In genomic region chr13:94058642-94059222, GRCm38 (mm10) we compare ENCODE assay signal across 7 mouse cellular contexts. TPM values are rescaled to one million over a fixed set of nuclear protein-coding genes. Genes with fewer than 3 reads are reported as not detected.
DNase-seq lines count a peak whose midpoint lies in the region; ATAC-seq lines count a peak whose summit lies in the region.

No protein-coding gene starts in this region.

- H3K4me3 ChIP-seq in megakaryocyte, embryonic 14.5 days (replicated peaks) = peak overlapping the region; percentile 92
- peak overlapping the region; percentile 89 for H3K4me3 ChIP-seq in forebrain, embryonic 15.5 days
- H3K4me3 ChIP-seq in liver, embryonic 13.5 days (replicated peaks) = peak overlapping the region; percentile 62

- no peaks in the 10 kb centered on the region for H3K36me3 ChIP-seq in megakaryocyte, embryonic 14.5 days (replicated peaks; ENCODE audit: low read length)
- H3K36me3 ChIP-seq in forebrain, embryonic 15.5 days = no peaks in the 10 kb centered on the region
- no peaks in the 10 kb centered on the region for H3K36me3 ChIP-seq in liver, embryonic 13.5 days

- no peak for DNase-seq in liver, embryonic 13.5 days
- DNase-seq in cerebellum, adult 9-11 months = no peak

- H3K9me3 ChIP-seq in megakaryocyte, embryonic 14.5 days = peaks cover 4% of the 10 kb centered on the region; the same call in 1 of the 2 replicates
- no peaks in the 10 kb centered on the region for H3K9me3 ChIP-seq in forebrain, embryonic 15.5 days
- no peaks in the 10 kb centered on the region for H3K9me3 ChIP-seq in liver, embryonic 13.5 days (replicated peaks)

- H3K4me2 ChIP-seq in forebrain, embryonic 15.5 days (replicated peaks) = peak overlapping the region; percentile 100
- peak overlapping the region; percentile 72 for H3K4me2 ChIP-seq in liver, embryonic 13.5 days

- peaks cover 84% of the 10 kb centered on the region for H3K27me3 ChIP-seq in megakaryocyte, embryonic 14.5 days (replicated peaks)
- H3K27me3 ChIP-seq in forebrain, embryonic 15.5 days = no peaks in the 10 kb centered on the region
- peaks cover 64% of the 10 kb centered on the region for H3K27me3 ChIP-seq in liver, embryonic 13.5 days

- H3K27ac ChIP-seq in forebrain, embryonic 15.5 days (replicated peaks) = no peak overlapping the region
- no peak overlapping the region for H3K27ac ChIP-seq in liver, embryonic 13.5 days

- WGBS in forebrain, embryonic 15.5 days = 41% methylated on average over 6 of the region's 6 CpGs
- 47% methylated on average over 6 of the region's 6 CpGs for WGBS in liver, embryonic 13.5 days (ENCODE audit: insufficient replicate concordance)

- no peak overlapping the region for H3K9ac ChIP-seq in forebrain, embryonic 15.5 days (replicated peaks)
- H3K9ac ChIP-seq in liver, embryonic 13.5 days = no peak overlapping the region

- peaks cover 23% of the 10 kb centered on the region for H3K4me1 ChIP-seq in megakaryocyte, embryonic 14.5 days
- H3K4me1 ChIP-seq in forebrain, embryonic 15.5 days = peaks cover 29% of the 10 kb centered on the region
- H3K4me1 ChIP-seq in liver, embryonic 13.5 days (replicated peaks) = peaks cover 25% of the 10 kb centered on the region

- ATAC-seq in megakaryocyte, adult 5-6 weeks (ENCODE audit: poor library complexity, severe bottlenecking) = no peak
- no peak for ATAC-seq in forebrain, embryonic 15.5 days (replicated peaks)
- no peak for ATAC-seq in liver, embryonic 13.5 days (ENCODE audit: low read depth)
- no peak for ATAC-seq in megakaryocyte progenitor cell, adult 5-6 weeks (replicated peaks; ENCODE audit: poor library complexity)
- no peak for ATAC-seq in megakaryocyte-erythroid progenitor cell, adult 5-6 weeks (replicated peaks; ENCODE audit: low FRiP score, low TSS enrichment, poor library complexity, severe bottlenecking)

RNA-seq across cellular contexts. Expression of gene Lhfpl2, which starts 1.1 kb away (rescaled TPM):
- 0.47 TPM in 1 of 2 replicates, not detected in the other for polyA plus RNA-seq in megakaryocyte, embryonic 14.5 days (2012; ENCODE audit: insufficient read depth, low replicate concordance)
- total RNA-seq in megakaryocyte, adult 5-6 weeks (2015) = 2.4 and 2.7 TPM in 2 replicates
- 2.9 and 3.9 TPM in 2 replicates for total RNA-seq in megakaryocyte, adult 5-6 weeks (2017)
- polyA plus RNA-seq in forebrain, embryonic 15.5 days (2015; fragmentation: Nextera tagmentation; extraction: Ambion mirVana) = 14.7 and 15.5 TPM in 2 replicates
- 4.8 and 6.0 TPM in 2 replicates for polyA plus RNA-seq in liver, embryonic 13.5 days (2015; fragmentation: Nextera tagmentation; extraction: Ambion mirVana)
- total RNA-seq in megakaryocyte progenitor cell, adult 5-6 weeks (2015) = 9.3 and 11.0 TPM in 2 replicates
- total RNA-seq in megakaryocyte progenitor cell, adult 5-6 weeks (2017) = 11.2 and 12.3 TPM in 2 replicates
- total RNA-seq in megakaryocyte-erythroid progenitor cell, adult 5-6 weeks (2014; fragmentation: Nextera tagmentation) = 21.4 and 29.7 TPM in 2 replicates
- total RNA-seq in megakaryocyte-erythroid progenitor cell, adult 5-6 weeks (2017) = 22.9 and 24.2 TPM in 2 replicates
